Mouse (Mus musculus) layer of hippocampus, adult 9-10 months (tissue): ENCODE results near the gene Tmem106a.

Source experiments
- DNase-seq: peaks from one replicate; pipeline ENCODE4 v3.0.0; 2022; ENCODE audit warnings: low spot score

The Tmem106a gene

DNA sequence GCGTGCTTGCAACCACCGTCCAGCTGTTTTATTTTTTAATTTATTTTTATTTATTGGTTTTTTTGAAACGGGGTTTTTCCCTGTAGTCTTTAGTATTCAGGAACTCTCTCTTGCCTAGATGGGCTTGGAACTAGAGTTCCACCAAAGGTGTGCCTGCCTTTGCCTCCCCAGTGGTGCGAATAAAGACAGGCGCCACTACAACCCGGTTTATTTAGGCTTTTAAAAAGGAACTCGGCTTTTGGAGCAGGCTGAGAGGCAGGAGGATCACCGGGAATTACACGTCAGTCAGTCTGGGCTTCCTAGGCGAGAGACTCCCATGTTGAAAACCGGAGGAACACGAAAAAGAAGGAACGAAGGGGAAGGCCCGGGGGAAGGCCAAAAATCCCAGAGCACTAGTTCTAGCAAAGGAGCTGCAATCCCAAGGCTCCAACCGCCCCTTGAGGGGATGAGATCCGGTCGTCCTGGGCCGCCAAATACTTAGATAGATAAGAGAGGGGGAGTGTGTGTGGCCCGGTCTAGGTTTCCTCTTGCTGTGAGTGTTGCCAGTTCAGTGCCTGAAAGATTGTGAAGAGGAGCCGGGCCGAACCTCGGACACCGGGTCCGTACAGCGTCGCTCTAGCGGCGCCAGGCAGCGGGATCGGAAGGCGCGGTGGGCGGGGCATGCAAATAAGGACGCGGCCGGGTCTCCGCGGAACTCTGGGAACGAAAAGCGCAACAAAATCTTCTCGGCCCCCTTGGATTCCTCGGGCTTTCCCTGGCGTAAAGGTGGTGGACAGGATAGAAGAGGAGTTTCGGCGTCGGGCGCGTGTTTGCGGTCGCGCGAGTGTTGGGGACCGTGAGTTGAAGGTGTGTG, 59.0 kb downstream of the Tmem106a start:
- DNase-seq, result peak; percentile 55
